Mouse (Mus musculus) gastrocnemius, adult 2 months (tissue): Measurements from ENCODE around the gene Bud13. TPM values are rescaled to one million over a fixed set of nuclear protein-coding genes. Genes with fewer than 3 reads are reported as not detected.
"Not testable (repeated sequence)": the region's sequence is repeated elsewhere in the genome, so short reads cannot be mapped to it uniquely, and the experiment has no call there.

Experiments
- DNase-seq: peaks from one replicate; pipeline ENCODE4 v3.0.0; 2022
- H3K27ac ChIP-seq: fragments of 200-600 bp; 2 replicates; pipeline ENCODE4 v1.8.1; 2022; ENCODE audit warnings: mild to moderate bottlenecking
- H3K4me3 ChIP-seq: fragments of 200-600 bp; 2 replicates; pipeline ENCODE4 v1.8.1; 2022; ENCODE audit warnings: mild to moderate bottlenecking, moderate library complexity
- CTCF ChIP-seq: fragments of 200-600 bp; IDR thresholded peaks from 2 replicates; pipeline ENCODE4 v1.8.1; 2022; ENCODE audit warnings: antibody characterized with exemption, mild to moderate bottlenecking, moderate library complexity
- intact Hi-C: fragments of 180-260 bp; cut with DNase I; formaldehyde crosslinking; loops from one replicate; pipeline ENCODE4 v1.15.1; 2025
- total RNA-seq, 2 experiments: library from RNA; stranded (reverse); gene quantifications; 2 replicates each; pipeline ENCODE4 v1.2.3; 2021

Gene Bud13
- total RNA-seq, 2 experiments from 2014 or later, result 8.4 to 8.5 TPM

- no peak for TF ChIP-seq CTCF
- no peak for DNase-seq
- Histone ChIP-seq H3K27ac (no peak overlapping the region), H3K4me3 (no peak overlapping the region)
- intact Hi-C loops, result no loop called here
Measured at GRCm38 (mm10) chr9:46315807-46316365, 33.1 kb downstream of the Bud13 start.

- intact Hi-C loops, result no loop called here
- Histone ChIP-seq H3K4me3 (no peak overlapping the region), H3K27ac (no peak overlapping the region)
- no peak for TF ChIP-seq CTCF
- no peak for DNase-seq
Measured at GRCm38 (mm10) chr9:46316388-46316787, 33.6 kb downstream of the Bud13 start.

GRCm38 (mm10) chr9:46316909-46317308 is 34.1 kb downstream of the Bud13 start:
- intact Hi-C loops, result no loop called here
- TF ChIP-seq CTCF, result no peak
- Histone ChIP-seq H3K4me3 (no peak overlapping the region), H3K27ac (no peak overlapping the region)
- DNase-seq, result no peak

- H3K4me3 ChIP-seq, result no peak overlapping the region
- no peak for TF ChIP-seq CTCF
- intact Hi-C loops, result no loop called here
Measured at GRCm38 (mm10) chr9:46317957-46318356, 35.1 kb downstream of the Bud13 start.

GRCm38 (mm10) chr9:46319886-46320285 is 37.1 kb downstream of the Bud13 start, which contains the start of gene 4931429L15Rik:
Gene 4931429L15Rik (minus strand): TSS chr9:46319986.
- intact Hi-C loops, H3K4me3 ChIP-seq, DNase-seq, H3K27ac ChIP-seq: not testable (repeated sequence)

More at GRCm38 (mm10) chr9:46317957-46318356, 35.1 kb downstream of the Bud13 start:
- no peak overlapping the region for H3K27ac ChIP-seq
- no peak for DNase-seq

GRCm38 (mm10) chr9:46320461-46320860 is 37.7 kb downstream of the Bud13 start:
- Histone ChIP-seq H3K27ac (no peak overlapping the region), H3K4me3 (no peak overlapping the region)
- intact Hi-C loops, result no loop called here
- TF ChIP-seq CTCF, result no peak
- DNase-seq, result no peak

GRCm38 (mm10) chr9:46326694-46327405 is 44.0 kb downstream of the Bud13 start:
- H3K27ac ChIP-seq, result no peak overlapping the region
- intact Hi-C loops, result no loop called here
- H3K4me3 ChIP-seq, result no peak overlapping the region
- no peak for TF ChIP-seq CTCF
- no peak for DNase-seq

GRCm38 (mm10) chr9:46327706-46328571 is 45.1 kb downstream of the Bud13 start:
- Histone ChIP-seq H3K4me3 (no peak overlapping the region; the same call in 1 of the 2 replicates), H3K27ac (no peak overlapping the region)
- no peak for DNase-seq
- intact Hi-C loops, result no loop called here
- no peak for TF ChIP-seq CTCF

- no peak for DNase-seq
- no peak for TF ChIP-seq CTCF
- peak overlapping the region; percentile 68 for H3K4me3 ChIP-seq
- H3K27ac ChIP-seq, result peak overlapping the region; percentile 54
- intact Hi-C loops, result no loop called here
Measured at GRCm38 (mm10) chr9:46328572-46329249, 45.9 kb downstream of the Bud13 start.

GRCm38 (mm10) chr9:46329250-46329648 is 46.4 kb downstream of the Bud13 start:
- no peak for TF ChIP-seq CTCF
- DNase-seq, result no peak
- intact Hi-C loops, result no loop called here
- Histone ChIP-seq H3K27ac (peak overlapping the region; percentile 54), H3K4me3 (peak overlapping the region; percentile 68)

GRCm38 (mm10) chr9:46329801-46330585 is 47.2 kb downstream of the Bud13 start:
- TF ChIP-seq CTCF, result no peak
- H3K4me3 ChIP-seq, result no peak overlapping the region
- no peak for DNase-seq
- no peak overlapping the region for H3K27ac ChIP-seq
- intact Hi-C loops, result no loop called here

- intact Hi-C loops, result no loop called here
- no peak for DNase-seq
- no peak for TF ChIP-seq CTCF
Measured at GRCm38 (mm10) chr9:46330586-46330895, 47.7 kb downstream of the Bud13 start.

More at GRCm38 (mm10) chr9:46330586-46330895, 47.7 kb downstream of the Bud13 start:
- no peak overlapping the region for H3K27ac ChIP-seq
- no peak overlapping the region for H3K4me3 ChIP-seq
